Mouse (Mus musculus) hindbrain, embryonic 11.5 days (tissue): ENCODE results near the gene Khdc4. TPM values are rescaled to one million over a fixed set of nuclear protein-coding genes. Genes with fewer than 3 reads are reported as not detected.

Experiments
- ATAC-seq: fragments of 200-750 bp; cut with Nextera tagmentation; 2 replicates; pipeline ENCODE4 v1.8.0; 2017; ENCODE audit warnings: mild to moderate bottlenecking, moderate TSS enrichment, moderate library complexity; ENCODE audit not compliant: low FRiP score
- DNase-seq: peaks from one replicate; pipeline ENCODE4 v3.0.0-alpha.2; 2015; ENCODE audit warnings: low spot score
- H3K27ac ChIP-seq: fragments of 300-500 bp; sonication (generic); 2 replicates; pipeline ENCODE4 v1.5.1; 2014; ENCODE audit warnings: mild to moderate bottlenecking, low read depth, low read length
- H3K27me3 ChIP-seq: fragments of 300-500 bp; sonication (generic); 2 replicates; pipeline ENCODE4 v1.6.1; 2014; ENCODE audit warnings: mild to moderate bottlenecking, low read length, moderate library complexity, mixed read lengths; ENCODE audit not compliant: control insufficient read depth, insufficient read depth
- H3K36me3 ChIP-seq: fragments of 300-500 bp; sonication (generic); 2 replicates; pipeline ENCODE4 v1.6.1; 2014; ENCODE audit warnings: mild to moderate bottlenecking, low read length, moderate library complexity, mixed read lengths; ENCODE audit not compliant: control insufficient read depth, insufficient read depth
- H3K4me1 ChIP-seq: fragments of 300-500 bp; sonication (generic); replicated peaks from 2 replicates; pipeline ENCODE4 v1.6.1; 2014; ENCODE audit warnings: low read length, mixed read lengths; ENCODE audit not compliant: control insufficient read depth, insufficient read depth
- H3K4me2 ChIP-seq: fragments of 300-500 bp; sonication (generic); replicated peaks from 2 replicates; pipeline ENCODE4 v1.6.1; 2014; ENCODE audit warnings: mild to moderate bottlenecking, low read depth, low read length
- H3K4me3 ChIP-seq: fragments of 300-500 bp; sonication (generic); 2 replicates; pipeline ENCODE4 v1.5.1; 2014; ENCODE audit warnings: low read depth, low read length
- H3K9ac ChIP-seq: fragments of 300-500 bp; sonication (generic); 2 replicates; pipeline ENCODE4 v1.6.1; 2014; ENCODE audit warnings: low read depth, low read length
- H3K9me3 ChIP-seq: fragments of 300-500 bp; sonication (generic); 2 replicates; pipeline ENCODE4 v1.6.1; 2016; ENCODE audit warnings: low read length; ENCODE audit not compliant: control insufficient read depth
- WGBS: fragments of 180-500 bp; shearing (Covaris S2); extraction: QIAGEN DNeasy Blood & Tissue Kit; methylation state at CpG from one replicate; pipeline ENCODE4 v1.1.7; 2014; 5-methylcytosine and 5-hydroxymethylcytosine counted together
- polyA plus RNA-seq: library from polyadenylated mRNA; unstranded; fragments of >200 nt; fragmentation: Nextera tagmentation; extraction: Ambion mirVana; gene quantifications from 2 replicates; pipeline ENCODE4 v1.2.1, GENCODE M21; 2014

The Khdc4 gene
- polyA plus RNA-seq, 1 experiment from 2014 or later: 103 TPM

- WGBS: 11% methylated on average over 5 of the region's 5 CpGs
- no peak overlapping the region for H3K4me3 ChIP-seq
- no peaks in the 10 kb centered on the region for H3K27me3 ChIP-seq
- peaks cover 20% of the 10 kb centered on the region; the same call in 1 of the 2 replicates for H3K36me3 ChIP-seq
- peaks cover 9% of the 10 kb centered on the region; the same call in 1 of the 2 replicates for H3K4me1 ChIP-seq
- ATAC-seq: peak; percentile 79
- H3K4me2 ChIP-seq: no peak overlapping the region; the same call in 1 of the 2 replicates
- peak overlapping the region; percentile 90 for H3K27ac ChIP-seq
- peak; percentile 77 for DNase-seq
- no peaks in the 10 kb centered on the region for H3K9me3 ChIP-seq
- peak overlapping the region; percentile 56 for H3K9ac ChIP-seq
Observed at GRCm38 (mm10) chr3:88758045-88758500, 72.5 kb downstream of the Khdc4 start.

- Histone ChIP-seq H3K27me3 (no peaks in the 10 kb centered on the region), H3K4me1 (peaks cover 9% of the 10 kb centered on the region; the same call in 1 of the 2 replicates), H3K4me3 (no peak overlapping the region), H3K9ac (no peak overlapping the region), H3K36me3 (peaks cover 11% of the 10 kb centered on the region; the same call in 1 of the 2 replicates), H3K27ac (no peak overlapping the region), H3K9me3 (no peaks in the 10 kb centered on the region), H3K4me2 (no peak overlapping the region)
- ATAC-seq (no peak), DNase-seq (no peak)
- 96% methylated on average over 19 of the region's 19 CpGs for WGBS
Observed at GRCm38 (mm10) chr3:88761619-88762018, 76.0 kb downstream of the Khdc4 start.

GRCm38 (mm10) chr3:88762401-88762831 is 76.8 kb downstream of the Khdc4 start:
- H3K4me1 ChIP-seq: peaks cover 3% of the 10 kb centered on the region; the same call in 1 of the 2 replicates
- H3K9me3 ChIP-seq: no peaks in the 10 kb centered on the region
- H3K9ac ChIP-seq: no peak overlapping the region
- H3K27me3 ChIP-seq: no peaks in the 10 kb centered on the region
- no peak overlapping the region for H3K4me3 ChIP-seq
- no peak for ATAC-seq
- no peak for DNase-seq
- peaks cover 11% of the 10 kb centered on the region; the same call in 1 of the 2 replicates for H3K36me3 ChIP-seq
- no peak overlapping the region for H3K27ac ChIP-seq
- WGBS: 72% methylated on average over 6 of the region's 6 CpGs
- H3K4me2 ChIP-seq: no peak overlapping the region

Other genes starting within 250 kb of the Khdc4 start
- 5.7 and 7.8 TPM in 2 replicates for gene Sema4a, start 224.6 kb upstream of the Khdc4 start, polyA plus RNA-seq
- gene Lmna, start 175.8 kb upstream of the Khdc4 start, polyA plus RNA-seq: 22.5 and 22.8 TPM in 2 replicates
- 45.9 and 51.9 TPM in 2 replicates for gene Mex3a, start 153.4 kb upstream of the Khdc4 start, polyA plus RNA-seq
- 1.1 and 1.8 TPM in 2 replicates for gene Rab25, start 137.5 kb upstream of the Khdc4 start, polyA plus RNA-seq
- gene Lamtor2, start 132.7 kb upstream of the Khdc4 start, polyA plus RNA-seq: 76.1 and 93.9 TPM in 2 replicates
- gene Ubqln4, start 132.0 kb upstream of the Khdc4 start, polyA plus RNA-seq: 62.6 and 66.3 TPM in 2 replicates
- gene Ssr2, start 109.9 kb upstream of the Khdc4 start, polyA plus RNA-seq: 152 and 169 TPM in 2 replicates
- gene Arhgef2, start 79.8 kb upstream of the Khdc4 start, polyA plus RNA-seq: 149 and 181 TPM in 2 replicates
- gene Rxfp4, start 32.7 kb upstream of the Khdc4 start, polyA plus RNA-seq: not detected in 2 replicates
- gene Rit1, start 31.0 kb downstream of the Khdc4 start, polyA plus RNA-seq: 44.6 and 48.4 TPM in 2 replicates
- 137 and 151 TPM in 2 replicates for gene Syt11, start 89.4 kb downstream of the Khdc4 start, polyA plus RNA-seq
- gene Gon4l, start 149.4 kb downstream of the Khdc4 start, polyA plus RNA-seq: 14.8 and 15.3 TPM in 2 replicates
- gene Msto1, start 228.2 kb downstream of the Khdc4 start, polyA plus RNA-seq: 47.4 and 49.8 TPM in 2 replicates